Mouse (Mus musculus): ENCODE data around the gene Gm2696. TPM values are rescaled to one million over a fixed set of nuclear protein-coding genes. Genes with fewer than 3 reads are reported as not detected.
"Not testable (repeated sequence)": the region's sequence is repeated elsewhere in the genome, so short reads cannot be mapped to it uniquely, and the experiment has no call there.

Gm2696 gene
- polyA plus RNA-seq (2016; fragmentation: Nextera tagmentation; extraction: Ambion mirVana): not detected in 2 replicates

GRCm38 (mm10) chr10:77814382-77814781 lies at the start of gene Gm2696:
Gm2696 (plus strand) TSS chr10:77814682.
- Histone ChIP-seq H3K9ac (replicated peaks) (no peak within 1 kb of the TSS), H3K27me3 (peaks cover 3% of the 10 kb centered on the region; the same call in 1 of the 2 replicates), H3K4me3 (no peak within 1 kb of the TSS), H3K9me3 (peaks cover 6% of the 10 kb centered on the region; the same call in 1 of the 2 replicates), H3K4me2 (replicated peaks) (no peak within 1 kb of the TSS), H3K4me1 (no peaks in the 10 kb centered on the region), H3K36me3 (no peaks in the 10 kb centered on the region), H3K27ac (replicated peaks) (no peak within 1 kb of the TSS)
- ATAC-seq (ENCODE audit: low FRiP score, low read depth): no peak
- 63% methylated on average over 4 of the region's 4 CpGs for WGBS

DNA sequence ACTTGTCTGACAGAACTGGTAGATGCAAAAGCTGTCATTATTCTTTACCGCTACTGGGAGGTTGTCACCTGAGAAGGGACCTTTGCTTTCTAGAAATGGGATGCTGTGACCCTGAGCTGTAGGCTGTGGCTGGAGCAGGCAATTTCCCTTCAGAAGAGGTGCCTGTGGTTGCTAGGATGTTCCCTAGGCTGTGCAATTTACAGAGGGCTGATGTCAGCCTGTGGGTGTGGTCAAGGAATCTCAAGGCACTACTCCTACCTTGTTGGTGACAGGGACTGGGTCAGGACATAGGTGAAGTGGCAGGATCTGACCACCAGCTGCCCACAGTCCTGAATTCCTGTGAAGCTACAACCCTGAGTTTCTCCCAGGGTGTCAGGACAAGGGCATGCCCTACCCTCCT lies 44.8 kb upstream of the Gm2696 start:
- no peak for ATAC-seq (ENCODE audit: low FRiP score, low read depth)
- H3K4me3 ChIP-seq: no peak overlapping the region
- H3K9me3 ChIP-seq: no peaks in the 10 kb centered on the region
- no peaks in the 10 kb centered on the region for H3K36me3 ChIP-seq
- no peak overlapping the region for H3K4me2 ChIP-seq (replicated peaks)
- H3K9ac ChIP-seq (replicated peaks): no peak overlapping the region
- no peaks in the 10 kb centered on the region for H3K27me3 ChIP-seq
- H3K4me1 ChIP-seq: no peaks in the 10 kb centered on the region
- WGBS: 97% methylated on average over 1 of the region's 1 CpGs
- no peak overlapping the region for H3K27ac ChIP-seq (replicated peaks)

DNA sequence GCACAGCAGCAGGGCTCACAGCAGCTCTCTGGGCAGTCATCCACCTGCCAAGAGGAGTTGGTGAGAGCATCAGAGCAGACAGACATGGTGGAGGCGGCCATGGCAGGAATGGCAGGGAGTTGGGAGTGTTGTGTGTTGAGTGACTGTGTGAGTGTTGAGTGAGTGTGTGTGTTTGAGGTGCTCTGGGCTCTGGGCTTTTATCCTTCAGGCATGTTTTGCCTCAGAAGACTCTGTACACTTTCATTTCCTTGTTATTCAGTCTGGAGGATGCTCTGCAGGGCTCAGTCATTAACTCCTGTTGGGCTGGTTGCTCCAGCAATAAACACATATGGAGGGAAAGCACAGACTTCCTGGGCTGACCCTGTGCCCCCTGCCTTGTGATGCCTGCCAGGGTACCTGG lies 43.3 kb upstream of the Gm2696 start, which contains the start of gene Gm3238:
Gene Gm3238, minus strand, starts transcription at position 101 of the 400 bp plus-strand sequence.
- not testable (repeated sequence) for H3K9me3 ChIP-seq; H3K9ac ChIP-seq (replicated peaks); ATAC-seq (ENCODE audit: low FRiP score, low read depth); H3K36me3 ChIP-seq; H3K4me2 ChIP-seq (replicated peaks); H3K27ac ChIP-seq (replicated peaks); H3K27me3 ChIP-seq; H3K4me1 ChIP-seq; H3K4me3 ChIP-seq
- WGBS: 100% methylated on average over 1 of the region's 1 CpGs

DNA sequence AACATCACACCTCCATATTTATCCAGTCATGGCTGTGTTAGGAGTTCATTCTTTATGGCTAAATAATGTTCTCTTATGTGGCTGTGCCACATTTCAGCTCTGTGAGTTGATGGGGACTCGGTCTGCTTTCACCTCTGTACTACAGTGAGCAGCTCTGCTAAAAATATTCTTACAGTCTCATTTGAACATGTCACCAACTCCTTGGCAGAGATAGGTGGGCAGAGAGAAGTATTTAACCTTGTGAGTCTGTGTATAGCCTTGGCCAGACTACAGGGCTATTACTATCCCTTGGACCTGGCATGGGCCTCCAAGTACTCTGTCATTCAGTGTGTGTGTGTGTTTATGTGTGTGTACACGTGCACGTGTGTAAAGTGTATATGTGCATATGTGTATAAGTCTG lies 42.3 kb upstream of the Gm2696 start:
- not testable (repeated sequence) for H3K4me3 ChIP-seq; H3K36me3 ChIP-seq; H3K4me2 ChIP-seq (replicated peaks); H3K4me1 ChIP-seq; ATAC-seq (ENCODE audit: low FRiP score, low read depth); H3K9ac ChIP-seq (replicated peaks); H3K9me3 ChIP-seq; H3K27me3 ChIP-seq; H3K27ac ChIP-seq (replicated peaks)
- WGBS: 86% methylated on average over 2 of the region's 3 CpGs

GRCm38 (mm10) chr10:77776844-77777243 lies 37.6 kb upstream of the Gm2696 start, which contains the start of gene Gm7138:
Gm7138 (minus strand) TSS chr10:77776944.
- H3K9me3 ChIP-seq; ATAC-seq (ENCODE audit: low FRiP score, low read depth); H3K27ac ChIP-seq (replicated peaks); H3K27me3 ChIP-seq; H3K4me1 ChIP-seq; H3K4me2 ChIP-seq (replicated peaks); H3K9ac ChIP-seq (replicated peaks); H3K4me3 ChIP-seq; H3K36me3 ChIP-seq: not testable (repeated sequence)
- WGBS: 71% methylated on average over 1 of the region's 1 CpGs

DNA sequence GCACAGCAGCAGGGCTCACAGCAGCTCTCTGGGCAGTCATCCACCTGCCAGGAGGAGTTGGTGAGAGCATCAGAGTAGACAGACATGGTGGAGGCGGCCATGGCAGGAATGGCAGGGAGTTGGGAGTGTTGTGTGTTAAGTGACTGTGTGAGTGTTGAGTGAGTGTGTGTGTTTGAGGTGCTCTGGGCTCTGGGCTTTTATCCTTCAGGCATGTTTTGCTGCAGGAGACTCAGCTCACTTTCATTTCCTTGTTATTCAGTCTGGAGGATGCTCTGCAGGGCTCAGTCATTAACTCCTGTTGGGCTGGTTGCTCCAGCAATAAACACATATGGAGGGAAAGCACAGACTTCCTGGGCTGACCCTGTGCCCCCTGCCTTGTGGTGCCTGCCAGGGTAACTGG lies 32.0 kb upstream of the Gm2696 start, which contains the start of gene Gm3250:
Gene Gm3250, minus strand, starts transcription at position 101 of the 400 bp plus-strand sequence.
- not testable (repeated sequence) for ATAC-seq (ENCODE audit: low FRiP score, low read depth); H3K4me1 ChIP-seq; H3K27me3 ChIP-seq; H3K4me2 ChIP-seq (replicated peaks); H3K36me3 ChIP-seq; H3K4me3 ChIP-seq; H3K9ac ChIP-seq (replicated peaks); H3K9me3 ChIP-seq; H3K27ac ChIP-seq (replicated peaks)
- WGBS: 38% methylated on average over 1 of the region's 1 CpGs

- H3K4me3 ChIP-seq; H3K9me3 ChIP-seq; ATAC-seq (ENCODE audit: low FRiP score, low read depth); H3K27ac ChIP-seq (replicated peaks); H3K4me1 ChIP-seq; H3K9ac ChIP-seq (replicated peaks); H3K36me3 ChIP-seq; H3K27me3 ChIP-seq; H3K4me2 ChIP-seq (replicated peaks): not testable (repeated sequence)
- WGBS: 87% methylated on average over 3 of the region's 3 CpGs
Observed at GRCm38 (mm10) chr10:77783396-77783795, 31.1 kb upstream of the Gm2696 start.

GRCm38 (mm10) chr10:77787876-77788275 lies 26.6 kb upstream of the Gm2696 start, which contains the start of gene Gm7137:
Gm7137 (minus strand) TSS chr10:77788200.
- WGBS: 63% methylated on average over 1 of the region's 1 CpGs
- not testable (repeated sequence) for H3K27ac ChIP-seq (replicated peaks); H3K36me3 ChIP-seq; H3K9me3 ChIP-seq; H3K4me3 ChIP-seq; H3K4me2 ChIP-seq (replicated peaks); H3K27me3 ChIP-seq; H3K9ac ChIP-seq (replicated peaks); ATAC-seq (ENCODE audit: low FRiP score, low read depth); H3K4me1 ChIP-seq

DNA sequence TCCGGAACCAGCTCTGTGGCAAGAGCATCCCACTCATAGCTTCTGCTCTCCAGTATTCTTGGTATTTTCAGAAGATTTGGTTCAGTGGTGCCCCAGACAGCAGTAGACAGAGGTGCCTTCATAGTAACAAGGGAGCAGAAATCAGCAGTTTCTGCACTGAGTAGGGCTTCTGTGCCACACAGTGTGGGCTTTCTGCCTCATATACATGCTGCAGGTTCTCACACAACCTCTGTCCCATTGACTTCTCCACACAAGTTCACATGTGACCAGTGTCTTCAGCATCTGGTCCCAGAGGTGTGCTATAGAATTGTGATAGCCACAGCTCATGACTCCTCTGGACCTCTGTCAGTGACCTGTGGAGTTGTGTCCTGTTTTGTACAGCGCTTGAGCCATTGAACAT lies 25.9 kb upstream of the Gm2696 start:
- Histone ChIP-seq H3K27ac (replicated peaks) (no peak overlapping the region), H3K4me1 (no peaks in the 10 kb centered on the region), H3K9ac (replicated peaks) (no peak overlapping the region), H3K36me3 (no peaks in the 10 kb centered on the region), H3K27me3 (no peaks in the 10 kb centered on the region), H3K4me3 (no peak overlapping the region), H3K4me2 (replicated peaks) (no peak overlapping the region), H3K9me3 (no peaks in the 10 kb centered on the region)
- no peak for ATAC-seq (ENCODE audit: low FRiP score, low read depth)
- WGBS: 82% methylated on average over 2 of the region's 2 CpGs

GRCm38 (mm10) chr10:77794976-77795375 lies 19.5 kb upstream of the Gm2696 start, which contains the start of gene Gm9639:
Gm9639 (minus strand) TSS chr10:77795076.
- no peak within 1 kb of the TSS for H3K4me3 ChIP-seq
- no peak within 1 kb of the TSS for H3K9ac ChIP-seq (replicated peaks)
- H3K9me3 ChIP-seq: no peaks in the 10 kb centered on the region
- H3K36me3 ChIP-seq: no peaks in the 10 kb centered on the region
- H3K27me3 ChIP-seq: no peaks in the 10 kb centered on the region
- H3K4me1 ChIP-seq: peaks cover 11% of the 10 kb centered on the region; the same call in 1 of the 2 replicates
- WGBS: 61% methylated on average over 2 of the region's 2 CpGs
- ATAC-seq (ENCODE audit: low FRiP score, low read depth): no peak
- H3K4me2 ChIP-seq (replicated peaks): no peak within 1 kb of the TSS
- no peak within 1 kb of the TSS for H3K27ac ChIP-seq (replicated peaks)

GRCm38 (mm10) chr10:77797677-77798076 lies 16.8 kb upstream of the Gm2696 start:
- WGBS: 13% methylated on average over 3 of the region's 3 CpGs
- Histone ChIP-seq H3K36me3 (no peaks in the 10 kb centered on the region), H3K4me1 (peaks cover 11% of the 10 kb centered on the region; the same call in 1 of the 2 replicates), H3K4me3 (no peak overlapping the region), H3K9me3 (no peaks in the 10 kb centered on the region), H3K4me2 (replicated peaks) (no peak overlapping the region), H3K27ac (replicated peaks) (peak overlapping the region; percentile 52), H3K27me3 (no peaks in the 10 kb centered on the region), H3K9ac (replicated peaks) (no peak overlapping the region; the same call in 1 of the 2 replicates)
- ATAC-seq (ENCODE audit: low FRiP score, low read depth): no peak

GRCm38 (mm10) chr10:77798164-77798920 lies 16.1 kb upstream of the Gm2696 start:
- H3K9ac ChIP-seq (replicated peaks); H3K9me3 ChIP-seq; H3K36me3 ChIP-seq; H3K27me3 ChIP-seq; ATAC-seq (ENCODE audit: low FRiP score, low read depth); H3K4me3 ChIP-seq; H3K4me2 ChIP-seq (replicated peaks): not testable (repeated sequence)
- 28% methylated on average over 3 of the region's 3 CpGs for WGBS
- Histone ChIP-seq H3K4me1 (peaks cover 11% of the 10 kb centered on the region; the same call in 1 of the 2 replicates), H3K27ac (replicated peaks) (peak overlapping the region; percentile 52)
